Mouse (Mus musculus): ENCODE measurements around the gene Izumo2. TPM values are rescaled to one million over a fixed set of nuclear protein-coding genes. Genes with fewer than 3 reads are reported as not detected.

Gene Izumo2
- polyA plus RNA-seq, 1 experiment from 2014 or later = not detected

GRCm38 (mm10) chr7:44728082-44728975 lies 19.8 kb downstream of the Izumo2 start:
- Histone ChIP-seq H3K27ac (ENCODE audit: low read depth) (no peak overlapping the region), H3K4me2 (no peak overlapping the region), H3K36me3 (ENCODE audit: insufficient read depth) (no peaks in the 10 kb centered on the region), H3K9ac (no peak overlapping the region), H3K4me1 (ENCODE audit: insufficient read depth) (no peaks in the 10 kb centered on the region), H3K4me3 (ENCODE audit: low read depth, low read length) (no peak overlapping the region), H3K9me3 (ENCODE audit: low read depth, low read length) (no peaks in the 10 kb centered on the region), H3K27me3 (ENCODE audit: insufficient read depth, low read length) (no peaks in the 10 kb centered on the region)
- no peak for TF ChIP-seq CTCF (IDR thresholded peaks at IDR 0.05; ENCODE audit: low read depth)
- 70% methylated on average over 11 of the region's 11 CpGs for WGBS
- DNase-seq = peak; percentile 17
- ATAC-seq (ENCODE audit: insufficient read depth) = no peak

- H3K4me1 ChIP-seq (ENCODE audit: insufficient read depth) = no peaks in the 10 kb centered on the region
- no peak overlapping the region for H3K9ac ChIP-seq
- no peak overlapping the region for H3K4me3 ChIP-seq (ENCODE audit: low read depth, low read length)
- ATAC-seq (ENCODE audit: insufficient read depth) (no peak), DNase-seq (no peak)
- no peaks in the 10 kb centered on the region for H3K27me3 ChIP-seq (ENCODE audit: insufficient read depth, low read length)
- no peaks in the 10 kb centered on the region for H3K36me3 ChIP-seq (ENCODE audit: insufficient read depth)
- WGBS = 80% methylated on average over 9 of the region's 9 CpGs
- H3K4me2 ChIP-seq = no peak overlapping the region
- H3K27ac ChIP-seq (ENCODE audit: low read depth) = no peak overlapping the region
- no peak for TF ChIP-seq CTCF (IDR thresholded peaks at IDR 0.05; ENCODE audit: low read depth)
- 0 out of 2 replicates have a peak, but pooled peaks cover 3% of the 10 kb centered on the region for H3K9me3 ChIP-seq (ENCODE audit: low read depth, low read length)
Observed at GRCm38 (mm10) chr7:44733723-44734122, 25.2 kb downstream of the Izumo2 start.

- Histone ChIP-seq H3K27me3 (ENCODE audit: insufficient read depth, low read length) (no peaks in the 10 kb centered on the region), H3K36me3 (ENCODE audit: insufficient read depth) (no peaks in the 10 kb centered on the region), H3K9me3 (ENCODE audit: low read depth, low read length) (no peaks in the 10 kb centered on the region), H3K4me3 (ENCODE audit: low read depth, low read length) (no peak overlapping the region), H3K4me2 (no peak overlapping the region), H3K4me1 (ENCODE audit: insufficient read depth) (no peaks in the 10 kb centered on the region), H3K9ac (no peak overlapping the region), H3K27ac (ENCODE audit: low read depth) (no peak overlapping the region)
- ATAC-seq (ENCODE audit: insufficient read depth) (no peak), DNase-seq (no peak)
- 73% methylated on average over 8 of the region's 8 CpGs for WGBS
- no peak for TF ChIP-seq CTCF (IDR thresholded peaks at IDR 0.05; ENCODE audit: low read depth)
Observed at GRCm38 (mm10) chr7:44741361-44741760, 32.8 kb downstream of the Izumo2 start.

- DNase-seq (no peak), ATAC-seq (ENCODE audit: insufficient read depth) (no peak)
- H3K9ac ChIP-seq = no peak overlapping the region
- peak overlapping the region; percentile 69; the same call in 1 of the 2 replicates for H3K4me2 ChIP-seq
- H3K27ac ChIP-seq (ENCODE audit: low read depth) = no peak overlapping the region
- H3K36me3 ChIP-seq (ENCODE audit: insufficient read depth) = no peaks in the 10 kb centered on the region
- no peak for TF ChIP-seq CTCF (IDR thresholded peaks at IDR 0.05; ENCODE audit: low read depth)
- no peaks in the 10 kb centered on the region for H3K9me3 ChIP-seq (ENCODE audit: low read depth, low read length)
- 0 out of 2 replicates have a peak overlapping the region, but pooled peaks have one; percentile 36 for H3K4me3 ChIP-seq (ENCODE audit: low read depth, low read length)
- H3K4me1 ChIP-seq (ENCODE audit: insufficient read depth) = peaks cover 4% of the 10 kb centered on the region; the same call in 1 of the 2 replicates
- H3K27me3 ChIP-seq (ENCODE audit: insufficient read depth, low read length) = no peaks in the 10 kb centered on the region
- 45% methylated on average over 9 of the region's 9 CpGs for WGBS
Observed at GRCm38 (mm10) chr7:44744270-44744669, 35.7 kb downstream of the Izumo2 start.

GRCm38 (mm10) chr7:44745076-44745475 lies 36.5 kb downstream of the Izumo2 start:
- DNase-seq (peak; percentile 86), ATAC-seq (ENCODE audit: insufficient read depth) (peak; percentile 50)
- H3K4me3 ChIP-seq (ENCODE audit: low read depth, low read length) = peak overlapping the region; percentile 36
- peak overlapping the region; percentile 69 for H3K4me2 ChIP-seq
- no peak overlapping the region for H3K27ac ChIP-seq (ENCODE audit: low read depth)
- WGBS = under 1% methylated on average over 18 of the region's 18 CpGs
- H3K4me1 ChIP-seq (ENCODE audit: insufficient read depth) = peaks cover 4% of the 10 kb centered on the region; the same call in 1 of the 2 replicates
- H3K27me3 ChIP-seq (ENCODE audit: insufficient read depth, low read length) = no peaks in the 10 kb centered on the region
- no peaks in the 10 kb centered on the region for H3K36me3 ChIP-seq (ENCODE audit: insufficient read depth)
- H3K9me3 ChIP-seq (ENCODE audit: low read depth, low read length) = no peaks in the 10 kb centered on the region
- peak overlapping the region; percentile 40; the same call in 1 of the 2 replicates for H3K9ac ChIP-seq
- peak; percentile 85 for TF ChIP-seq CTCF (IDR thresholded peaks at IDR 0.05; ENCODE audit: low read depth)

- Histone ChIP-seq H3K4me3 (ENCODE audit: low read depth, low read length) (peak overlapping the region; percentile 60), H3K27me3 (ENCODE audit: insufficient read depth, low read length) (no peaks in the 10 kb centered on the region), H3K36me3 (ENCODE audit: insufficient read depth) (peaks cover 2% of the 10 kb centered on the region), H3K4me2 (peak overlapping the region; percentile 79), H3K9ac (no peak overlapping the region), H3K9me3 (ENCODE audit: low read depth, low read length) (no peaks in the 10 kb centered on the region), H3K4me1 (ENCODE audit: insufficient read depth) (peaks cover 4% of the 10 kb centered on the region; the same call in 1 of the 2 replicates), H3K27ac (ENCODE audit: low read depth) (no peak overlapping the region)
- ATAC-seq (ENCODE audit: insufficient read depth) (no peak), DNase-seq (no peak)
- no peak for TF ChIP-seq CTCF (IDR thresholded peaks at IDR 0.05; ENCODE audit: low read depth)
- 69% methylated on average over 4 of the region's 4 CpGs for WGBS
Observed at GRCm38 (mm10) chr7:44747115-44747514, 38.6 kb downstream of the Izumo2 start.

All from lung, embryonic 14.5 days (tissue).